Mouse (Mus musculus) MEL-GATA-1-ER (cell line): Measurements from ENCODE around the gene Mcoln2.
A peak's percentile ranks its signal among the peaks of the same experiment; 100 is the strongest.

Experiments
- DNase-seq: peaks from one replicate; pipeline ENCODE4 v3.0.0-alpha.2; 2012; ENCODE audit warnings: low read depth; ENCODE audit errors: extremely low read depth

Gene Mcoln2

DNA sequence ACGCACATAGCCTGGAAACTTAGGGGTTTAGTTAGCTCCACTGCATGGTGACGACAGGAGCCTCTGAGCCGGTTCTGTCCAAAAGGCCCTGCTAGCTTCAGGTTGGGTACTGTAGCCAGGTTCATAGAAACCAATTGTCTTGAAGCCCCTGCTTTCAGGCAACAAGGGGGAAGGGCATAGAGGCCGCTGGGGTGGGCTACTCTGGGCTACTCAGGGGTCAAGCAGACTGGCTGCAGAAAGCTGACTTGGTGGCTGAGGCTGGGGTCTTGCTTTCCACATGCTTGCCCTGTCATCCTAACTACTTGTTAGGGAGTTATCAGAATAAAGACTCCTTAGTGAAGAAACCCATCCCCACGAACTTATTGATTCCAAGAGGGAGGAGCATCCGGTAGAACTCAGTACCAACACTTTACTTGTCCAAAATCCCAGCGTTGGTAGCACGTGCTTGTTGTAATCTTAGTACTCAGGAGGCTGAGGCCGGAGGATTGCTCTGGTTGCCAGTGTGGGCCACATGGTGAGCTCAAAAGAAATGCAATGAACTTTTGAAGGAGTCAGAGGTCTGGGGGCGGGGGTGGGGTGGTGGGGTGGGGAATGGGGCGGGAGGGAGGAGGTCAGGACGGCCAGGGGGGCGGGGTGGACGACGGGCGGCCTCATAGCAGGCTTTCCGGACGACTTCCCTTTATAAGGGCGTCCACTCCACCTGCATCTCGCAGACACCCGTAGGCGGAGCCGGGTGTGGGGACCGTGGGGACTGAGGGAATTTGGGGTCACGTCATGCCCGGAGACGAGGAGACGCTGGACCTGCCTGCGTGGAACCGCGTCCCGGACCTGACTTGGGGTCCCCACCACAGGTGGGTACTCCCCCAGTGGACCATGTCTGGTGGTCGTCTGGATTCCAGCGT, at the start of gene Mcoln2:
TSS of gene Mcoln2 (plus strand) at position 678 of the 902 bp plus-strand sequence.
- no peak for DNase-seq

DNA sequence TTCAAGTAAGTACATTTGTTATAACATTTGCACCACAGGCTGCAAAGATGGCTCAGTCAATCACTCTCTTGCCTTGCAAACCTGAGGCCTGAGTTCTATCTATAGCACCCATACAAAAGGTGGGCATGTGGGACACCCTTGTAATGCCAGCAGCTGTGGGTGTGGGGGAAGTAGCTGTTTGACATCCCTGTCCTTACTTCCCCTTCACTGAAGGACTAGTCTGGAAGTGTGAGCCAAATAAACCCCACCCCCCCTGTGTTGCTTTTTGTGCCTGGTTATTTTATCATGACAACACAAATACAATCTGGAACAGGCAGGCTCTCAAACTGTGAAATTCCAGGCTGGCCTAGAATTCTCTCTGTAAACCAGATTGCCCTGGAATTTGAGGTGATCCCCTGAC, 49.7 kb upstream of the Mcoln2 start:
- peak; percentile 25 for DNase-seq

DNA sequence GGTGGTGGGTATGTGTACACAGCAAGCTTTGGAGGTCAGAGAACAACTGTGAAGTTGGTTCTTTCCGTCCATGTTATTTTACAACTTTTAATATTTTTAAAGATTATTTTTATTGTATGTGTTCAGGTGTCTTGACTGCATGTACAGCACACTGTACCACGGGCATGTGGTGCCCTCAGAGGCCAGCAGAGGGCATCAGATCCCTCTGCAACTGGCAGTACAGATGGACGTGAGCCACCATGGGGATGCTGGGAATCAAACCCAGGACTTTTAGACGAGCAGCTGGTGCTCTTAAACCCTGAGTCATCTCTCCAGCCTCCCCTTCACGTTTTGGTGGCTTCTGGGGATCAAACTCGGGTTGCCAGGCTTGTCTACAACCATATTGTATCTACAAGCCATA, 47.6 kb upstream of the Mcoln2 start:
- DNase-seq = no peak

DNA sequence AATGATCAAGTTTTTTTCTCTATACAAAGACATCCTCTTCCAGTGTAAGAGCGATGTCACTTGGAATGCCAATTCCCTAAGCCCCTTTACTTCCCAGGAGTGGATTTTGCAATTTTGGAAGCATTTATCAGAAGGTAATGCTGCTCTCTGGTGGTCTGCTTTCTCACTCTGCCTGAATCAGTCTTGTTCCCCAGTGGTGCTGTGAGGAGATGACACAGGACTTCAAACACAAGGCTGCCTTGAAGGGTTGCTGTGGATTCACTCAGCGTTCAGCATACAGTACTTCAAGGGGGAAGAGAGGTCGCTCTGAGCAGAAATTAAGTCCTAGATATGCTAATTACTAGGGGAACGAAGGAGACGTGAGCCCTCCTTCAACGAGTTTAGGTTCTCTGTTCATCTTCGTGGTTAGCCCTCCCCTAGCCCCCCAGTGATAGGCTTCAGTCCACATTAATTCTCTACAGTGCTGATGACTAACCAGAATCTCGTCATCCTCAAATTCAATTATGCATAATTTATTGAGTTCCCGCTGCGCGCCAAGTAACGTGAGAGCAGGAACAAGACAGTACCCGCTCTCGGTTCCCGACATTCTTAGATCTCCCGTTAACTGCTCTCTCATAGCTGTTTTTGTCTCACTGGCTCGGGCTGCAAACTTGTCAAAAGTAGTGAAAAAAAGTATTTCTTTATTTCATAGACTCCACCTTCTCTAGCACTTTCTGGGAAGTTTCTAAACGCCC, 42.4 kb upstream of the Mcoln2 start:
- no peak for DNase-seq

DNA sequence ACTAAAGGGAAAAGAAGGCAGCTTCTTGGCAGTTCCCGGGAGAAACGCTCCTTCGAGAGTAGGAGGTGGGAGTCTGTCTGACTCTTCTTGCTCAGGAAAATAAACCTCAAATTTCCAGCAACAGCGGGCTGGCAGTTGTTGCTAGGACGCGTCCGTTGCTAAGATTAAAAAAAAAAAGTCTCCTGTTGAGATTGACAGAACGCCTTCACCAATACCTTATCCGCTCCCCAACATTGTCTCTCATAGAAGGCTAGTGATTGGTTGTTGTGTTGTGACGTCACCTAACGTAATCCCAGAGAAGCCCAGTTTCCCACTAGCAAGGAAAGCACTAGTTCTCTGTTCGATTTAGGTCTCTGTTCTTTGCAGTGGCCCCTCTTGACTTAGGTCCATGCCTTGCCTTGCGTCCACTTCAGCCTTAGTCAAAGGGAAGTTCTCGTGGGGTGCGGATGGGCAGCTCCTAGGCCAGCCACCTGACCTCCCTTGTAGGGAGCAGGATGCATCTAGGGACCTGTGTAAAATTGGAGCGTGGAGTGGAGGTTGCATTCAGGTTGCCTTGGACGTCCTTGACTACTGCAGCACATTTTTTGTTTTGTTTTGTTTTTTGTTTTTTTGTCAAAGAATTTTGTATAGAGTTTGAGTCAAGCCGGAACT, 41.6 kb upstream of the Mcoln2 start, which contains the start of gene Wdr63:
TSS of gene Wdr63 (minus strand) at position 210 of the 651 bp plus-strand sequence.
- DNase-seq = no peak

DNA sequence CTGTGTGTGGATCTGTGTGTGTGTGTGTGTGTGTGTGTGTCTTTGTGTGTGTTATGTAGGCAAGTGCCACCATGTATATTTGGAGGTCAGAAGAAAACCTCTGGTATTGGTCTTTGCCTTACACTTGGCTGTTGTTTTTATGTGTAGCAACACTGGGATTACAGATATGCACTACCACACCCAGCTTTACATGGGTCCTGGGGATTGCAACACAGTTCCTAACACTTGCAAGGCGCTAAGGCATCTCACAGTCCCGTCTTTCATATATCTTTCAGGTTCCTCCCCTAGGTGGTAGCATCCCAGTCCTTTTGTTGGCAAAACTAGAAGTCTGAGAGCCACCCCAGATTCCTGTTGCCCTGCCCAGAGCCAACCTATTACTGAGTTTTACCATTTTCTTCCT, 40.7 kb upstream of the Mcoln2 start:
- DNase-seq = no peak

DNA sequence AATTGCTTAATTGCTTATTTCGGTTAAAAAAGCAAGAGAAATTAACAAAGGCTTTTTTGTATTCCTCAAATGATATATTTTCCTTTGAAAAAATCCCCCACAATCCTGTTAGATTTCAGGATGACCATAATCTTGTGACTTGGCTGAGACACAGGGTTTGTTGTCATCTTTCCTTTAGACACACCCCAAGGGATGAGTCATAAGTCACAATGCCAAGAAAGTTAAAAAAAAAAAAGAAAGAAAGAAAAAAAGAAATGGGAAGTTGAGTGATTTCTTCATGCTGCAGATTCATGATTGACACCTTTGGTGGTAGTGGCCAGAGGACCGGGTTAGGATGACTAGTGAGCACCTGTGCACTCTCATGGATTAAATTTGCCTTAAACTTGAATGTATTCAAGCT, 39.3 kb upstream of the Mcoln2 start:
- no peak for DNase-seq

DNA sequence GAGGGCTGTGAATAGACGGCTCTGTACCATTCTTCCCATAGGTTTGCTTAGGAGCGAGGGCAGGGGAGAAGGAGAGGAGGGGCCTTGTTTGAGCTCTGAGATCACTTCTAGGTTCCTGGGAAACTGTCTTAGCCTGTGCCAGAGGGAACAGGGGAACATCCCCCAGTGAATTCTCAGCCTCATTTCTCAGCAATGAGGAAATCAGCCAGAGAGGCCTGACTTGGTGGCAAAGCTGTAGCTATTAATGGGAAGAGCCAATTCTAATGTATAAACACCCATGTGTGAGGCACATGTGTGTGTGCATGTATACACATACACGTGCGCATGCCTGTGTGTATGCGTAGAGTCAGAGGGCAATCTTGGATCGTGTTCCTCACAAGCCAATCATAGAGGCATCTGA, 38.7 kb upstream of the Mcoln2 start:
- no peak for DNase-seq

DNA sequence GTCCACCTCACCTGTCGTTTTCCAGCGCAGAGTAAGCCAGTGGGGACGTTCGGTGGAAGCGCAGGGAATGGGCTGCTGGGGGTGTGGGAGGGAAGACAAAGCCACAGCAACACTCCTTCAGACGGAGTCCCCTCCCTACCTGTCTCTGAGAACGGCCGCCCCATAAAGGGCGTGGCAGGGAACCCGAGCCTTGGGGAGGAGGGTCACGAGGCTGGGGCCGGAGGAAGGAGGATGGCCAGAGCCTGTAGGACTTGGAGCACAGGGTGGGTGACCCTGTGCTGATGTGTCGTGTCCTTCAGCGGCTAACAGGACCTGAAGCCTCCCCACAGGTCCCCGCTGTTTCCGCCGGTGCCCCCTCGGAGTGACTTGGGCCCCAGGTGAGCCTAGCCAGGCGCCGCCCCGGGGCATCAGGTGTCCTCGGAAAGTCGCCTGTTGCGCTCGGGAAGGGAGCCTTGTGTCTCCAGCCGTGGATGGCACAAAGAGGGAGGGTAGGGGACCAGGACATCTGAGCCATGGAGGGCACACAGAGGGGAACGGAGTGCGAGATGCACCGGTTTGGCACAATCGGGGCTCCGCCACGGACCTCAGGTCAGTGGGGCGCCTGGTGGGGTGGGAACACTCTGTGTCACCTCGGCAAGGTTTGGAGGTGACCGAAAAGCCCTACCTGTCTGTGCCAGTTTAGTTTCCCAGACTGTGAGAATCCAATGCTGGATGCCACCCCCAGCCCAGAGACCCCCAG, 32.2 kb upstream of the Mcoln2 start, which contains the start of gene Mcoln3:
TSS of gene Mcoln3 (plus strand) at position 193 of the 739 bp plus-strand sequence.
- no peak for DNase-seq

DNA sequence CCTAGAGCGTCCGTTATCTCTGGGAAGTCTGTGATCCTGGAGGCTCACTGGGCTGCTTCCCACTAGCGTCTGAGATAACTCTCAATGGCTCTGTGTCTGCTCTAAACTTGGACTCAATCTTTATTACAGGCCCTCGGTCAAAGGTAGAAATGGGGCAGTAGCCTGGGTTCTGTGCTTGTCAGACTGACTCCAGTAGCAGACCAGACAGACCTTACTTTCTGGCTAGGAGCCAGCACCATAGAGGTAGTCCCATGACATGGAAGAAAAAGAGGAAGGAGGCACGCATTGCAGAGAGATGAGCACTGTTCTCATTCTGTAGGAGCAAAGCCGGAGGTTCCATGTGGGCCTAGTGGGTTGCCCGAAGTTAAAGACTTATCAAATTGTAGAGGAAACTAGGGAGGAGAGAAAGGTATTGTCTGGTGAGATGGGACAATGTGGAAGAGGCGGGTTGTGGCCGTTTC, 31.6 kb upstream of the Mcoln2 start:
- peak; percentile 67 for DNase-seq

DNA sequence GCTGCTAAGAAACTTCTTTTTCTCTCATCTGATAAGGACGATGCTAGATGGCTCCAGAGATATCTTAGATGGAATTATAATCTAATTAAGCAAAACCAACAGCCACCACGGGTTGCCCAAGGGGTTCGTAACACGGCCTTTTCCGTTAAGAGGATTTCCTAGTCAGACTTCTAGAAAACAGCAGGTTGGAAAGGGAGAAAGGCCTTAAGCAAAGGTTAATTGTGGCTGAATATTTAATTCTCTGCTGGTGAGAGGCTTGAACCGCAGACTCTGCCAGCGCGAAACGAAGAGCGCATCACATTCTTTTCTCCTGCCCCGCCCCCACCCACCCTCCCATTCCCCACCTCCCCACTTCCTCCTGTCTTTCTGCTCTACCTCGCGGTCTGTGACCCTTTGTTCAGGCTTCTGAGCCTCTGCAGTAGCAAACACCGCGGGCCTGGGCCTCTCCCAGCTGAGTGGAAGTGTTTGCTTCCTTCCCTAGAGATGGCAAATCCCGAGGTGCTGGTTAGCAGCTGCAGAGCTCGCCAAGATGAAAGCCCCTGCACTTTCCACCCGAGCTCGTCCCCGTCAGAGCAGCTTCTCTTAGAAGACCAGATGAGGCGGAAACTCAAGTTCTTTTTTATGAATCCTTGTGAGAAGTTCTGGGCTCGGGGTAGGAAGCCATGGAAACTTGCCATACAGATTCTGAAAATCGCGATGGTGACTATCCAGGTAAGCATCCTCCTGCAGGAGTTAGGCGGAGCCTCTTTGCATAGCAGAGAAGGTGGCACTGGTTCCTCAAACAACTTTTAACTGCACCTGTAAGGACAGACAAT, 28.1 kb upstream of the Mcoln2 start:
- no peak for DNase-seq

DNA sequence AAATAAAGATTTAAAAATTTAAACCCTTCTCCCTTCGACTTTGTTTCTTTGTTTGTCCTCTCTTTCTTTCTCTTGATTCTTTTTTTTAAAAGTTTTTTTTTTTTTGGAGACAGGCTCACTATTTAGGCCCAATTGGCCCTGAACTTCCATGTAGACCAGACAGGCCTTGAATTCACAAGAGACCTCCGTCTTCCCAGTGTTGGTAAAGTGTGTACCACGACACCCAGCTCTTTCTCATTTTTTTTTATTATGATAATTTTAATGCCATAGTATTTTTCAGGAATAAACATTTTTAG, 27.6 kb upstream of the Mcoln2 start:
- no peak for DNase-seq

DNA sequence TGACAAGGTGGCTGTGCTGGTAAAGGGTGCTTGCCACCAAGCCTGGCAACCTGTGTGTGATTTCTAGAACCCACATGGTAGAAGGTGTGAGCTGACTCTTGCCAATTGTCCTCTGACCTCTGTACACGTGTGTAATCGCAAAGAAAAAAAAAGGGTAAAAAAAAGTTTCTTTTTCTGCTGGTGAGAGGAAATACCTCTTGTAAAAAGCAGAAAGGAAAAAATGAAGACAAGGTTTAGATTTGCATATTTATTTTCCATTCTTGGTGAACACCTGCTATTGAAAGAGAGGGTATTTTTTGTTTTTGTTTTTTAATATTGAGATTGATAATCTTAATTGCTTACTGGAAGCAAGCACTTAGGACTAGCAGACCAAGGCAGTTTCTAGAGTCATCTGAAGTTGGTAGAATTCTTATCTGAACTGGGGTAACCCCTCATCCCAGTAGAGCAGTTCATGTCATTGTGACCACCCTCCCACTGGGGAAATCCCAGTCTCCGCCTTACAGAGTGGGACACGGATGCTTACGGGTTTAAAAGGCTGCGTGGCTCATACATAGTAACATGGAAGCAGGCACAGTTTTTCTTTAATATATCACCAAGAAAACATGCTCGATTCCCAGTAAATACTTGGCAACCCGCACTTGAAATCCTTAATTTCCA, 26.7 kb upstream of the Mcoln2 start:
- no peak for DNase-seq

DNA sequence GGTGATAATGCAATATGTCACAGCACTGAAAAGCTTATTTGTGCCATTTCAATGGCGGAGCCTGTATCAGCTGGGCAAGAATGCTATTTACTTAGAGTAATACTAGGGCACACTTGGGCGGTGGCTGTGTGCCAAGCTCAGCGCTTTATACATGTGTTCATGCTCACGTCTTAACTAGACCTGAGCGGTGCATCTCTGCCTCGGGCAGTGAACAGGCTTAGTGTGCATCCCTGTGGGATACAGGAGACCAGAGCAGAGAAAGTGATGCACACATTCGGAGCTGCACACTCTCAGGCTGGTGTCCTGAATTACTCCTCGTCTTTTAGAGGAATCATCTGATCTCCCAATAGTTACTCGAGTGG, 26.2 kb upstream of the Mcoln2 start:
- no peak for DNase-seq

DNA sequence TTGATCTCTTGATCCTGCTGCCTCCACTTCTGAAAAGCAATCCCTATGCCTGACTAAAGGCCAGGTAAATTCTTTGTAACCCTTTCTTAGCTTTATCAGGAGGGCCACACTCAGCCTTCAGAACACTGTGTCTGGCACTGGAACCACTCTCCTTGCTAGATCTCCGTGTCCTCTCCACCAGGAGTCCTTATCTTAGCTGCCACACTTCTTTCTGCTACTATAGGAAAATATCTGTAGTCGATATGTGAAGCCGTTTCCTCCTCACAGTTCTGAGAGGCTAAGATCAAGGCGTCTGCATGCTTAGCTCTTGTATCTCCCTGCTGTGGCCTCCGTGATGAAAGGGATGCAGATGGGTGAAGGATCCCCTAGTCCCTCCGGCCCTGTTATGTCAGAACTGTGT, 22.4 kb upstream of the Mcoln2 start:
- peak; percentile 97 for DNase-seq

DNA sequence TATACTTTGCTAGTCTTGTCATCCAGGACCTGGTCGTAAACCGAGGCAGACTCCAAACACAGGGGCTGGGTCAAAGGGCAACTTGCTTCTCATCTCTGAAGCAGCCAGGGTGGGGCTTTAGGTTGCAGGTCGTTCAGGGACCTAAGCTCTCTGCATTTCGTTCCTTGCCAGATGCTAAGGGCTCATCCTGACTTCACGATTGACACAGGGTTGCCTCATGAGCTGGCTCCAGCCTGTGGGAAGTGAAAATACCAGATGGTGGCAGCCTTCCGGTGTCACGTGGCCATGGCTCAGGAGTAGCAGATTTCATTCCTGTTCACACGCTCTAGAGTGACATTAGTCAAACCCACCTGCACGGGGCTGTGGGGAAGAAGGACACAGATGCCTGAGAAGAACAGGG, 14.8 kb upstream of the Mcoln2 start:
- DNase-seq = no peak

DNA sequence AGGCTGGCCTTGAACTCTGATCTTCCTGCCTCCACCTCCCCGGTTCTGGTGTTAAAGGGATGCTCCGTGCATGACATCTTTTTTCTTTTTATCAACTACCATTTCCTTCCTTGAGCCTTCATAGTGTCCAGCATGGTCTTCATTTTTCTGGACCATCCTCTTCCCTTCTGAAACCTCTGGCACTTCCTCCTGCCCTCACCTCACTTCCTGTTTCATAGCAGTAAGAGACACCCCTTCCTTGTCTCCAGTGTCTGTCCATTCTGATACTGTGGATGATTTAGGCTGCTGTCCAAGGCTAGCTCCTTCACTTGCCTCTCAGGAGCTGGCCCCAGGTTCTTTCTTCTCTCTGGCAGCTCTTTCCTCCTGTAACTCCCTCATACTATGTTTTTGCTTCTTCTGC, 14.2 kb upstream of the Mcoln2 start:
- no peak for DNase-seq

DNA sequence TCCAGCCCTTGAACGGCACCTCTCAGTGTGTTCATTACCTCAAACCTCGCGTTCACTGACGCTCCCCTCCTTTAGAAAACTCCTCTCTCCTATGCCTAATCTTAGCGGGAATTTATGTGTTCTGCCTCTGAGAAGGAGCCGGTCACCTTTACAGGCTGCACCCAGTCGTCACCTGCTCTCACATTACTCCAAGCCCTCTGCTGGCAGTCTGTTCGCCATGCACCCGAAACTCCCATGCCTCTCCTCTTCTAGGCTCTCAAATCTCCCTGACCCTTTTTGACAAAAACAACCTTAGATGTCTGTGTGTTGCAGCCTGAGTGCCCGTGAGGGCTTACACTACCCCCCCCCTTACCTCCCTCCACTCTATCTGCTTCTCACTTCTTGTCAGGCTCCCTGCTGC, 13.2 kb upstream of the Mcoln2 start:
- no peak for DNase-seq

DNA sequence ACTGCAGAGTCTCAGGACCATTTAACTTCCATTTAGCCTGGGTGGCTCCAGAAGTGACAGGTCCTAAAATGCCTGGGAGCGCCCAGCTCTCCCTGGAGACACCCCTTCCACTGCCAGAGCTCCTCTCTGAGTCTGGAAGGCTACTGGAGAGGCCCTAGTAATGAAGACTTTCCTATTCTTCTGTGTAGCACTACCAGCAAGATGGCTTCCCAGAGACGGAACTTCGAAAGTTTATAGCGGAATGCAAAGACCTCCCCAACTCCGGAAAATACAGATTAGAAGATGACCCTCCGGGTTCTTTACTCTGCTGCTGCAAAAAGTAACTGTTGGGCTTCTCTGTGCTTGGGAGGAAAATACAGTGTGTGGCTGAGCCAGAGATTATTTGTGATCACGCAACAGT, 9.4 kb upstream of the Mcoln2 start:
- DNase-seq = no peak

DNA sequence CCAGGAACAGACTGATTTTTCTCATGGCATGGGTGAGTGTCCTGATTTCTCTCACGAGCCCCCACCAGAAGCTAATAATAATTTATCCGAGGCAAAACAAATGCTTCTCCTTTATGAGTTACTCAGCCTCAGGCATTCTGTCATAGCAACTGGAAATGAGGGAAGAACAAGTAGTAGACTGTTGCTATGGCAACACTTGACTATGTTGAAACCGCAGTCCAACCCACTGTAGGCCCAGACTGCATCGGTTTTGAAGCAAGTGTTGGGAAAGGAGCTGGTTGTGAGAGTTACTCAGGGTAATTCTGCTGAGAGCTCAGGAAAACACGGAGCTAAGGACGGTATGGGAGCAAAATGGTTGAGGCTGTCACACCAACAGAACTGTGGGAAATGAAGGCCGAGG, 7.1 kb upstream of the Mcoln2 start:
- DNase-seq = no peak
